Mouse (Mus musculus): ENCODE measurements around the gene Bptf.

DNA sequence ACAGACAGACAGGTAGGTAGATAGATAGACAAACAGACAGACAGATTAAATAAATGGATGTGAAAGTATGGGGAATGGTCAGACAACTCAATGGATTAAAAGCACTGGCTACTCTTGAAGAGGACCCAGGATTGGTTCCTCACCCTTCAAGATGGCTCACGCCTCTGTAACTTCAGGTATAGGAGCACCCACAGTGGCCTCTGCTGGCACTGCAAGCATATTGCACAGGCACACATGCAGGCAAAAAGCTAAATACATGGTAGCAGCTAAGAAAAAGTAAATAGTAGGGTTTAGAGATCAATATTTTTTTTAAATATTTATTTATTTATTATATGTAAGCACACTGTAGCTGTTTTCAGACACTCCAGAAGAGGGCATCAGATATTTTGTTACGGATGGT is 23.0 kb downstream of the Bptf start:
- TF ChIP-seq GATA1 (IDR thresholded peaks at IDR 0.05; ENCODE audit: borderline replicate concordance, low read length) = no peak
- no peak for TF ChIP-seq FLI1 (IDR thresholded peaks at IDR 0.05; ENCODE audit: low read length)
